ENCODE assay signal across 23 mouse cellular contexts in genomic region chr2:74680561-74681398, GRCm38 (mm10). TPM values are rescaled to one million over a fixed set of nuclear protein-coding genes. Genes with fewer than 3 reads are reported as not detected.
DNase-seq lines count a peak whose midpoint lies in the region; ATAC-seq and TF ChIP-seq lines count a peak whose summit lies in the region.
"Had no signal": no experiment of that assay in that cellular context is flagged by ENCODE, and none has a peak within 500 bp of the region (broad histone marks: within the 10 kb centered on the region; RNA-seq: fewer than 3 reads in every experiment).

No protein-coding gene starts in this region.

- no peaks in the 10 kb centered on the region for H3K4me1 ChIP-seq in kidney, adult 2 months (ENCODE audit: control insufficient read depth, insufficient read depth, low read length)
- no peaks in the 10 kb centered on the region for H3K4me1 ChIP-seq in neural tube, embryonic 11.5 days (ENCODE audit: control insufficient read depth, insufficient read depth, low read length)
- H3K4me1 ChIP-seq in limb, embryonic 13.5 days: peaks cover 4% of the 10 kb centered on the region; the same call in 1 of the 2 replicates

- TF ChIP-seq CTCF in kidney, adult 2 months (conservative IDR thresholded peaks at IDR 0.05; ENCODE audit: insufficient read depth, insufficient read length, low read depth, low read length): no peak

- no peaks in the 10 kb centered on the region for H3K36me3 ChIP-seq in kidney, adult 2 months (ENCODE audit: control insufficient read depth, insufficient read depth, low read length)
- no peaks in the 10 kb centered on the region for H3K36me3 ChIP-seq in neural tube, embryonic 11.5 days (ENCODE audit: control insufficient read depth, insufficient read depth, low read length)
- 0 out of 2 replicates have a peak, but pooled peaks cover 5% of the 10 kb centered on the region for H3K36me3 ChIP-seq in limb, embryonic 13.5 days
- H3K36me3 ChIP-seq: forebrain, embryonic 12.5 days; heart, embryonic 15.5 days; hindbrain, embryonic 12.5 days; liver, embryonic 13.5 days had no signal

- 40% methylated on average over 21 of the region's 21 CpGs for WGBS in kidney, adult 2 months
- 2% methylated on average over 21 of the region's 21 CpGs for WGBS in neural tube, embryonic 11.5 days
- WGBS in limb, embryonic 13.5 days: 7% methylated on average over 21 of the region's 21 CpGs

- H3K9ac ChIP-seq in neural tube, embryonic 11.5 days (ENCODE audit: low read length): peak overlapping the region; percentile 46
- peak overlapping the region; percentile 99 for H3K9ac ChIP-seq in limb, embryonic 13.5 days
- H3K9ac ChIP-seq: forebrain, embryonic 12.5 days; heart, embryonic 15.5 days; hindbrain, embryonic 12.5 days; liver, embryonic 13.5 days had no signal

- DNase-seq in kidney, adult 2 months: no peak
- DNase-seq in kidney, postnatal 25 days: no peak
- DNase-seq in neural tube, embryonic 11.5 days (ENCODE audit: low spot score): peak; percentile 29
- DNase-seq in neural tube, embryonic 10.5 days (ENCODE audit: extremely low spot score, low spot score): no peak
- no peak for DNase-seq in layer of hippocampus, adult 11-12 months (ENCODE audit: low spot score)
- DNase-seq in layer of hippocampus, postnatal 36 days: no peak
- no peak for DNase-seq in heart, adult 18-20 months
- DNase-seq: adrenal gland, adult 8-10 months; B cell, adult 2 months; cerebellum, adult 18-20 months; liver, embryonic 13.5 days; thymus, postnatal 4 days had no signal

- H3K9me3 ChIP-seq in neural tube, embryonic 11.5 days (ENCODE audit: control insufficient read depth, low read length): no peaks in the 10 kb centered on the region
- H3K9me3 ChIP-seq in limb, embryonic 13.5 days: no peaks in the 10 kb centered on the region
- H3K9me3 ChIP-seq: forebrain, embryonic 12.5 days; heart, embryonic 15.5 days; hindbrain, embryonic 12.5 days; liver, embryonic 13.5 days had no signal

- H3K4me2 ChIP-seq in neural tube, embryonic 11.5 days (ENCODE audit: low read depth): peak overlapping the region; percentile 15
- peak overlapping the region; percentile 75 for H3K4me2 ChIP-seq in limb, embryonic 13.5 days (replicated peaks)
- H3K4me2 ChIP-seq: forebrain, embryonic 12.5 days; liver, embryonic 13.5 days had no signal

- ATAC-seq in neural tube, embryonic 11.5 days (ENCODE audit: insufficient read depth, low FRiP score, low TSS enrichment): no peak
- ATAC-seq in limb, embryonic 13.5 days (ENCODE audit: low FRiP score, low read depth): no peak

- no peak for TF ChIP-seq POLR2A in kidney, adult 2 months (IDR thresholded peaks at IDR 0.05; ENCODE audit: low read depth, low read length)

- peak overlapping the region; percentile 12 for H3K27ac ChIP-seq in kidney, adult 2 months (ENCODE audit: insufficient read depth, low read depth, low read length)
- H3K27ac ChIP-seq in neural tube, embryonic 11.5 days (ENCODE audit: low read depth, low read length): no peak overlapping the region
- H3K27ac ChIP-seq in limb, embryonic 13.5 days: peak overlapping the region; percentile 98
- H3K27ac ChIP-seq: forebrain, embryonic 12.5 days; heart, embryonic 15.5 days; hindbrain, embryonic 12.5 days; left cerebral cortex, adult 2 months; liver, embryonic 13.5 days had no signal

- H3K4me3 ChIP-seq in kidney, adult 2 months (ENCODE audit: insufficient read depth, low read depth, low read length): peak overlapping the region; percentile 44; the same call in 1 of the 2 replicates
- peak overlapping the region; percentile 41 for H3K4me3 ChIP-seq in neural tube, embryonic 11.5 days (ENCODE audit: low read depth, low read length)
- peak overlapping the region; percentile 79 for H3K4me3 ChIP-seq in limb, embryonic 13.5 days
- H3K4me3 ChIP-seq: left cerebral cortex, adult 2 months had no signal

- peaks cover 9% of the 10 kb centered on the region for H3K27me3 ChIP-seq in kidney, adult 2 months (replicated peaks; ENCODE audit: control insufficient read depth, insufficient read depth, low read length)
- H3K27me3 ChIP-seq in neural tube, embryonic 11.5 days (ENCODE audit: control insufficient read depth, insufficient read depth, low read length): peaks cover 100% of the 10 kb centered on the region
- H3K27me3 ChIP-seq in limb, embryonic 13.5 days: peaks cover 66% of the 10 kb centered on the region

RNA-seq across cellular contexts. Expression of gene Hoxd11, which starts 1.4 kb away (rescaled TPM):
- 2.1 and 2.8 TPM in 2 replicates for polyA plus RNA-seq in kidney, adult 2 months (2012; rRNA removed)
- 8.1 and 8.5 TPM in 2 replicates for polyA plus RNA-seq in neural tube, embryonic 11.5 days (2014; fragmentation: Nextera tagmentation; extraction: Ambion mirVana)
- 19.1 TPM in 2 replicates for polyA plus RNA-seq in limb, embryonic 13.5 days (2015; fragmentation: Nextera tagmentation; extraction: Ambion mirVana)
- not detected for total RNA-seq in layer of hippocampus, postnatal 36 days (2021)
- not detected for total RNA-seq in heart, adult 18-20 months (2021)
- total RNA-seq: adrenal gland, adult 8-10 months; common myeloid progenitor, adult 5-6 weeks; layer of hippocampus, adult 18-20 months; left cerebral cortex, adult 2 months had no signal
- polyA plus RNA-seq: brain, embryonic 14.5 days; embryonic facial prominence, embryonic 14.5 days; forebrain, embryonic 12.5 days; heart, embryonic 15.5 days; hindbrain, embryonic 12.5 days; liver, embryonic 13.5 days; lung, postnatal 0 days had no signal

RNA-seq across cellular contexts. Expression of gene Hoxd12, which starts 6.0 kb away (rescaled TPM):
- polyA plus RNA-seq in kidney, adult 2 months (2012; rRNA removed): not detected in 2 replicates
- 2.1 TPM in 2 replicates for polyA plus RNA-seq in neural tube, embryonic 11.5 days (2014; fragmentation: Nextera tagmentation; extraction: Ambion mirVana)
- polyA plus RNA-seq in limb, embryonic 13.5 days (2015; fragmentation: Nextera tagmentation; extraction: Ambion mirVana): 59.3 and 67.1 TPM in 2 replicates
- not detected for total RNA-seq in layer of hippocampus, postnatal 36 days (2021)
- total RNA-seq in heart, adult 18-20 months (2021): not detected
- total RNA-seq: adrenal gland, adult 8-10 months; common myeloid progenitor, adult 5-6 weeks; ES-E14; layer of hippocampus, adult 18-20 months; left cerebral cortex, adult 2 months had no signal
- polyA plus RNA-seq: brain, embryonic 14.5 days; embryonic facial prominence, embryonic 14.5 days; forebrain, embryonic 12.5 days; heart, embryonic 15.5 days; hindbrain, embryonic 12.5 days; liver, embryonic 13.5 days; lung, postnatal 0 days had no signal

RNA-seq across cellular contexts. Expression of gene Hoxd10, which starts 10.9 kb away (rescaled TPM):
- 7.6 and 7.9 TPM in 2 replicates for polyA plus RNA-seq in kidney, adult 2 months (2012; rRNA removed)
- 28.1 and 29.3 TPM in 2 replicates for polyA plus RNA-seq in neural tube, embryonic 11.5 days (2014; fragmentation: Nextera tagmentation; extraction: Ambion mirVana)
- 26.0 and 26.2 TPM in 2 replicates for polyA plus RNA-seq in limb, embryonic 13.5 days (2015; fragmentation: Nextera tagmentation; extraction: Ambion mirVana)
- not detected for total RNA-seq in layer of hippocampus, postnatal 36 days (2021)
- total RNA-seq in heart, adult 18-20 months (2021): not detected
- total RNA-seq: adrenal gland, adult 8-10 months; common myeloid progenitor, adult 5-6 weeks; layer of hippocampus, adult 18-20 months; left cerebral cortex, adult 2 months had no signal
- polyA plus RNA-seq: forebrain, embryonic 12.5 days; heart, embryonic 15.5 days; hindbrain, embryonic 12.5 days; liver, embryonic 13.5 days had no signal

RNA-seq across cellular contexts. Expression of gene Hoxd13, which starts 12.7 kb away (rescaled TPM):
- not detected in 2 replicates for polyA plus RNA-seq in kidney, adult 2 months (2012; rRNA removed)
- polyA plus RNA-seq in neural tube, embryonic 11.5 days (2014; fragmentation: Nextera tagmentation; extraction: Ambion mirVana): 0.41 and 1.0 TPM in 2 replicates
- 48.5 and 55.5 TPM in 2 replicates for polyA plus RNA-seq in limb, embryonic 13.5 days (2015; fragmentation: Nextera tagmentation; extraction: Ambion mirVana)
- total RNA-seq in layer of hippocampus, postnatal 36 days (2021): not detected
- total RNA-seq in heart, adult 18-20 months (2021): not detected
- total RNA-seq: adrenal gland, adult 8-10 months; common myeloid progenitor, adult 5-6 weeks; layer of hippocampus, adult 18-20 months; left cerebral cortex, adult 2 months had no signal
- polyA plus RNA-seq: embryonic facial prominence, embryonic 14.5 days; forebrain, embryonic 12.5 days; heart, embryonic 15.5 days; hindbrain, embryonic 12.5 days; liver, embryonic 13.5 days; lung, postnatal 0 days had no signal

RNA-seq across cellular contexts. Expression of gene Hoxd9, which starts 16.7 kb away (rescaled TPM):
- polyA plus RNA-seq in kidney, adult 2 months (2012; rRNA removed): 23.9 and 26.0 TPM in 2 replicates
- polyA plus RNA-seq in neural tube, embryonic 11.5 days (2014; fragmentation: Nextera tagmentation; extraction: Ambion mirVana): 14.3 and 17.3 TPM in 2 replicates
- 10.7 and 10.9 TPM in 2 replicates for polyA plus RNA-seq in limb, embryonic 13.5 days (2015; fragmentation: Nextera tagmentation; extraction: Ambion mirVana)
- total RNA-seq in layer of hippocampus, postnatal 36 days (2021): not detected
- total RNA-seq in heart, adult 18-20 months (2021): under 1 TPM; 0.15 to 0.44 TPM
- total RNA-seq: common myeloid progenitor, adult 5-6 weeks; layer of hippocampus, adult 18-20 months; left cerebral cortex, adult 2 months had no signal
- polyA plus RNA-seq: forebrain, embryonic 12.5 days; hindbrain, embryonic 12.5 days; liver, embryonic 13.5 days had no signal

Comparison
In these comparisons a context has a peak if more than half of its experiments do, and no peak if none do; other contexts are left out.
1. RNA of gene Hoxd12, which starts 6.0 kb away (polyA plus RNA-seq): 59.3 to 67.1 TPM in limb, embryonic 13.5 days; 2.1 TPM in neural tube, embryonic 11.5 days and not detected in kidney, adult 2 months; every median in the first group is over 10 times any median in the second.
2. Peak in every context shown above with its lines, with median percentiles within 50 percentile points of each other: H3K4me3 ChIP-seq.